Mouse (Mus musculus) gastrocnemius, adult 8-10 months (tissue): ENCODE results near the gene Ak6. TPM values are rescaled to one million over a fixed set of nuclear protein-coding genes. Genes with fewer than 3 reads are reported as not detected.

Source experiments
- DNase-seq, 2 experiments: peaks; one replicate each; pipeline ENCODE4 v3.0.0; 2022; ENCODE audit warnings: low spot score in 2 of 2
- total RNA-seq, 4 experiments: library from RNA; stranded (reverse); gene quantifications; 2 replicates each; pipeline ENCODE4 v1.2.4; 2022

Ak6 gene
- total RNA-seq, result 10 to 100 TPM; 68.7 to 75.7 (median 73.5) TPM

- DNase-seq, result peak; percentile 90
These were observed at the start of gene Ak6, which contains the start of gene Rad17 for GRCm38 (mm10) chr13:100650550-100651438. Gene Ak6 (plus strand): TSS chr13:100650979. Gene Rad17 (minus strand): TSS chr13:100651051.

- no peak for DNase-seq
These were observed 49.7 kb upstream of the Ak6 start for GRCm38 (mm10) chr13:100601034-100601433.

GRCm38 (mm10) chr13:100602239-100602902 is 48.4 kb upstream of the Ak6 start:
- DNase-seq, result no peak

- DNase-seq, result no peak
These were observed 47.6 kb upstream of the Ak6 start for GRCm38 (mm10) chr13:100603031-100603737.

GRCm38 (mm10) chr13:100603738-100604095 is 47.1 kb upstream of the Ak6 start:
- DNase-seq, result no peak

- DNase-seq, result no peak
These were observed 44.9 kb upstream of the Ak6 start for GRCm38 (mm10) chr13:100605845-100606244.

- DNase-seq, result no peak
These were observed 43.0 kb upstream of the Ak6 start for GRCm38 (mm10) chr13:100607756-100608155.

GRCm38 (mm10) chr13:100611266-100611665 is 39.5 kb upstream of the Ak6 start:
- no peak for DNase-seq

GRCm38 (mm10) chr13:100612251-100612650 is 38.5 kb upstream of the Ak6 start:
- DNase-seq, result no peak

- DNase-seq, result no peak
These were observed 37.9 kb upstream of the Ak6 start for GRCm38 (mm10) chr13:100612903-100613302.

GRCm38 (mm10) chr13:100616181-100617087 is 34.3 kb upstream of the Ak6 start, which contains the start of gene Marveld2:
Gene Marveld2 (minus strand): TSS chr13:100616971.
- peak in 1 of 2 experiments; percentile 14 for DNase-seq

- no peak for DNase-seq
These were observed 33.2 kb upstream of the Ak6 start for GRCm38 (mm10) chr13:100617583-100617982.

- no peak for DNase-seq
These were observed 28.5 kb upstream of the Ak6 start for GRCm38 (mm10) chr13:100622241-100622640.

- DNase-seq, result no peak
These were observed 16.6 kb upstream of the Ak6 start for GRCm38 (mm10) chr13:100634106-100634691.

GRCm38 (mm10) chr13:100642471-100643209 is 8.1 kb upstream of the Ak6 start:
- no peak for DNase-seq

GRCm38 (mm10) chr13:100648223-100648622 is 2.6 kb upstream of the Ak6 start:
- DNase-seq, result no peak

GRCm38 (mm10) chr13:100651439-100652186 is 834 bp downstream of the Ak6 start, which contains the start of gene Taf9:
Gene Taf9 (plus strand): TSS chr13:100651579.
- DNase-seq, result no peak

GRCm38 (mm10) chr13:100658091-100658490 is 7.3 kb downstream of the Ak6 start:
- DNase-seq, result no peak
